Mouse (Mus musculus) layer of hippocampus, postnatal 10 days (tissue): Measurements from ENCODE around the gene Gpalpp1. TPM values are rescaled to one million over a fixed set of nuclear protein-coding genes. Genes with fewer than 3 reads are reported as not detected.

Experiments used
- total RNA-seq, 2 experiments: library from RNA; stranded (reverse); gene quantifications; 2 replicates each; pipeline ENCODE4 v1.2.3; 2021

Gene Gpalpp1
- total RNA-seq, 2 experiments from 2014 or later = 19.3 to 21.1 TPM

Other genes starting within 250 kb of the Gpalpp1 start
- 10 to 100 TPM; 31.8 to 34.7 TPM for gene Kctd4, start 155.8 kb downstream of the Gpalpp1 start, total RNA-seq
- gene Gtf2f2, start 99.9 kb downstream of the Gpalpp1 start, total RNA-seq = 10 to 100 TPM; 26.7 to 27.0 TPM
- 1 to 10 TPM; 8.4 to 8.6 TPM for gene Nufip1, start 131 bp upstream of the Gpalpp1 start, total RNA-seq